Mouse (Mus musculus) embryo, embryonic 9.5 days (tissue): ENCODE results near the gene Slc25a22.

ENCODE experiments used
- DNase-seq: peaks from one replicate; pipeline ENCODE4 v3.0.0-alpha.2; 2017; ENCODE audit errors: extremely low spot score

The Slc25a22 gene

DNA sequence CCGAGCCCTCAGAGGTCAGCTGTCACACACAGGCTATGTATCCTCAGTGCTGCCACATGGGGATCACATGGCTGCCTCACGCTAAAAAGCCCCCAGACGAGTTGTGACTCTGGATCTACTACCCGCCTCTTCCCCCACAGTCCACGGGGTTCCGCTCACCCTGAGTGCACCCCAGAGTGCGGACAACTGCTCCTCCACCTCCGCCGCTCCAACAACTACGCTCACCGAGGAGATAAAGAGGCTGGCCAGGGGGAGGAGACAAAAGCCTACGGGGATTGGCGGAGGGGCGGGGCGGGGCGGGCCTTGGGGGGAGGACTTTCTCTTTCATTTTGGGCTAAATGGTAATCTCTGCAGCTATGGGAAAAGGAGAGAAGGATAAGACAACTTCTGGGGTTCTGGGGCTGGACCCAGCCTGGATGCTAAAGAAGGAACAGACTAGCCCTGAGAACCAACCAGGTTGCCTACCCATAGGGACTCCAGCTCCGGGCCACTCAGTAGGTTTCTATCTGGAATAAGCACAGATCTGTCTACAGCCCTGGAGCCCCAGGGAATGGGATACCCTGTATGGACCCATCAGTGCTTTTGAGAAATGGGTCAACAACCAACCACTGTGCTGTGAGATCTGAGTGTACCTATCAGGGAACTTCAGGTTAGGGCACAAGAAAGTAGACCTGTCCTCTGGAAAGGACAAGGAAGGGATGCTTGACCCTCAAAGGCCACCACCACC, 2.4 kb downstream of the Slc25a22 start:
- DNase-seq = peak; percentile 69

DNA sequence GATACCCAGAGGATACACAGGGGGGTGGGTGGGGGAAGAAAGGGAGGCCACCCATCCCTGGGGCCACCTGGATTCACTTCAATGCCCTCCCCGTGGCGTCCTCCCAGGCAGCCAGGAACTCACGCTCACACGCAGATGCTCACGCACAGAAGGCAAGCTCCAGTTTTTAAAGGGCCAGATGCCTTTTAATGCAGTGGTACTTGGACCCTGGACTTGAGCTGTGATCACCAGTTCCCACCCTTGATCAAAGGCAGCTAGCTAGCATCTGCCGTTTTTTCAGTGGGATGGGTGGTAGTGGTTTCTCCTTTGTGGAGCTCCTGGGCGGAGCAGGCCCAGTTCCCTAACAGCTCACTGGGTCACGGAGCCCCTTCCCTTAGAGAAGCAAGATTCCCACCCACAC, 3.2 kb downstream of the Slc25a22 start:
- no peak for DNase-seq

GRCm38 (mm10) chr7:141433517-141434400, 3.9 kb downstream of the Slc25a22 start:
- no peak for DNase-seq

DNA sequence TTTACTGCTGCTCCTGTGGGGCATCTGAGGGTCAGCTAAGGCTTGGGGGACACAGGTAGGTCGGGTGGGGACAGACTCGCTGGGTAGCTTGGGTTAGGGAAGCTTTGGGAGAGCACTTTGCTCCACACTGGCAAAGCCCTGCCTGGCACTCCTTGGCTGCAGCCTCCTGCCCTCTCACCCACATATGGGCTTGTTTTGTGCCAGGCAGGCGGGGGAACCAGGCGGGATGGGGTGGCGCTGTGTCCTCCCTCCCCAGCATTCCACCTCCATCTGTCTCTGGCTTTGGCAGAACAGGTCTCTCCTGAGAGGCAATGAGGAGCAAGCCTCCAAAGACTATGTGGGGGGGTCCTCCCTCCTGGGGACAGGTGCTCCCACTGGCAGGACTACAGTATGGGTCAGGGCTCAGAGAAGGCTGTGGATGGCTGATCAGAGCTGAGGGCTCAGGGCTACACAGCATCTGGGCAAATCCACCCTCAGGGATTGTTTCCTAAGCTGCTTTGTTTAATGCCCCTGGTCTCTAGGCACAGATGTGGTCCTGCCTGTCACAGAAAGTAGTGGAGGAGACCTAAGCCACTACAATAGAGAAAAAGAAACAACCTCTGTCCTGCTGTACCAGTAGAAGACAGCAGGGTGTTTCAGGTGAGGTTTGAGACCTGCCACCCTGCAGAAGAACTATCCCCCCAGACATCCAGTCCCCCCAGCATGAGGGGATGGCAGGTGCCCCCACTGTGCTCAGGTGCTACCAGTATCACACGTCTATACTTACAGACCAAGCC, 4.8 kb downstream of the Slc25a22 start:
- no peak for DNase-seq

GRCm38 (mm10) chr7:141432186-141432611, 5.5 kb downstream of the Slc25a22 start:
- DNase-seq = no peak

DNA sequence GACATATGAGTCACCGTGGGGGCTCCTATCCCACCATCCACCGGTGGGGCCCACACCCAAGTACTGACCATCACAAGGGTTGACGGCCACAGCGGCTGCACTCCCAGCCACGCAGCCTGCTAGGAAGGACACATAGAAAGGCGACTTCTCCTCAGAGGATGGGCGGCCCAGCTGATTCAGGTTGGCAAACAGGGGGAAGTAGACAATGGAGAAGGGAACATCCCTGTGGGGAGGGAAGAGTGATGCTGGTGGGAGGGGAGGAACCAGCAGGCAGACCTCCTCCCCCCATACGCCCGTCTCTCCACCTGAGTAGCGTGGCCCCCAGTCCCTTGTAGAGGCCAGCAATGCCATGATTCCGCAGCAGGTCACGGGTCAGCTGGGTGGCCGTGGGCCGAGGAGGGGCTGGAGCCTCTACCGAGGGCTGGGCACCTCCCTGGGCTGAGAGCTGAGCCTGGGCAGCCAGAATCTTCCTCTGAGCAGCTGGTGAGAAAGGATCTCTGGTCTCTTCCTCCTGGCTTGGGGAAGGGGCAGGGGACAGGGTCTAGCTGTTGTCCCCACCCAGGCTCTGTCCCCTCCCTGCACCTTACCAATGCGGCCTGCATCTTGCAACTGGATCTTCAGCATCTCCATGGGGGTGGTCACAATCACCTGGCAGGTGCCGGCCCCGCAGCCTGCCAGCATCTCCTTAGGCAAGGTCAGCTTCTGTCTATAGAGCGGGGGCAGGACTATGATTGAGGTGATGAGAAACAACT, 6.1 kb downstream of the Slc25a22 start:
- no peak for DNase-seq

GRCm38 (mm10) chr7:141430585-141431240, 7.0 kb downstream of the Slc25a22 start:
- DNase-seq = no peak

DNA sequence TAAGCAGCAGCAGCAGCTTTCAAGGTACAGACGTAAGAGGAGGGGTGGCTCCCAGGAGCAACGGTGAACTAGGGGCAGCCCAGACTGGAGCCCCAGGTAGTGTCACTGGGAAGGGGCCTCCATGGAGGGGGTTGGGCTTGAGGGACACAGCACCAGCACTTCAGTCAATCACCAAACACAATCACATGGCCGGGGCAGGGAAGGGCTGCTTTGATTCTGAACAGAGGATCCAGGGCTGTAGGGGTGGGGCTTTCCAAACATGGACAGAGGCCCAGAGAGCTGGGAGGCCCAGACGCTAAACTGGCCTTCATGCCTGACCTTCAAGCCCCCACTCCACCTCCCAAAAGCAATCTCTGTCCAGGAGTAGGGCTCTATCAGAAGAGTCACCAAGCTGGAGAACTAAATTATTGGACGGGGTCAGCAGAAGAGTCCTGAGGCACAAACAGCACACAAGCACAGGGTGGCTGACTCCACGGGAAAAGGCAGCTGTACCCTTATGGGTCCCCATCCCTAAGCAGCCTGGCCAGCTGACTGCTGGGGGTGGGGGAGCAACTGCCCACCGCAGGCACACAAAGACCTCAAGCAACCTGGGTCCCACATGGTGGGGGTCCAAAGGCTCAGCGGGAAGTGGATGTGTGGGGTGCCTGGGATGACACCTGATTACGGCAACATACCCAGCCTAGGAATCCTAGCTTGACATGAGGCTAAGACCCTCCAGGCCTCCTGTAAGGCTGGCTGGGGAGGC, 7.7 kb downstream of the Slc25a22 start:
- DNase-seq = no peak

DNA sequence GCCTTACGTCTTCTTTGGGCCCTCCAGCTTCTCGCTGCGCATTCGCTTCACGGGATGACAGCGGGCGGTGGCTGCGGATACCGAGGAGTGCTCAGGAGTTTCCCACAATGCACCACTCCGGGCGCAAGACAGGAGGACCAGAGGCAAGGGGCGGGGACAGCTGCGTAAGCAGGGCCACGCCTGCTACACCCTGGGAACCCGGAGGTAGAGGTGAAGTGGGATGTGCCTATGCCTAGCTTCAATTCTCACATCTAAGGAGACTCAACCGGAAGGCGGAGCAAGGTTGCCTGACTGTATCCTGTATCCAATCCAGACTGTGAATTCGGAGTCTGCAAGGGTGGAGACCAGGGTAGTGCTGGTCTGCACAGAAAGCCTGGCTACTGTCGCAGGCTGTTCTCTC, 8.4 kb downstream of the Slc25a22 start, which contains the start of gene Cend1:
Gene Cend1 (minus strand): TSS at position 182 of the 400 bp plus-strand sequence.
- DNase-seq = peak; percentile 68

GRCm38 (mm10) chr7:141428701-141429100, 9.0 kb downstream of the Slc25a22 start:
- no peak for DNase-seq

GRCm38 (mm10) chr7:141426948-141427730, 10.6 kb downstream of the Slc25a22 start:
- no peak for DNase-seq

DNA sequence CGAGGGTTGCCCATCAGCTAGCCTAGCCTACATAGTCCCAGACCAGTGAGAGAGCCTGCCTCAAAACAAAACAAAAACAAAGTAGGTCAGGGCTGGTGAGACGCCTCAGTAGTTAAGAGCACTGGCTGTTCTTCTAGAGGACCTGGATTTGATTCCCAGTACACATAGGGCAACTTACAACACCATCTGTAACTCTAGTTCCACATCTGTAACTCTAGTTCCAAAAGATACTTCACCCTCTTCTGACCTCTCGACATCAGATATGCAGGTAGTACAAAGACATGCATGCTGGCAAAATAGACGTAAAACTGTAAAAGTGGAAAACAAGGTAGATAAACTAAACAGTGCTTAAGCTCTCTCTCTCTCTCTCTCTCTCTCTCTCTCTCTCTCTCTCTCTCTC, 13.9 kb downstream of the Slc25a22 start:
- no peak for DNase-seq

DNA sequence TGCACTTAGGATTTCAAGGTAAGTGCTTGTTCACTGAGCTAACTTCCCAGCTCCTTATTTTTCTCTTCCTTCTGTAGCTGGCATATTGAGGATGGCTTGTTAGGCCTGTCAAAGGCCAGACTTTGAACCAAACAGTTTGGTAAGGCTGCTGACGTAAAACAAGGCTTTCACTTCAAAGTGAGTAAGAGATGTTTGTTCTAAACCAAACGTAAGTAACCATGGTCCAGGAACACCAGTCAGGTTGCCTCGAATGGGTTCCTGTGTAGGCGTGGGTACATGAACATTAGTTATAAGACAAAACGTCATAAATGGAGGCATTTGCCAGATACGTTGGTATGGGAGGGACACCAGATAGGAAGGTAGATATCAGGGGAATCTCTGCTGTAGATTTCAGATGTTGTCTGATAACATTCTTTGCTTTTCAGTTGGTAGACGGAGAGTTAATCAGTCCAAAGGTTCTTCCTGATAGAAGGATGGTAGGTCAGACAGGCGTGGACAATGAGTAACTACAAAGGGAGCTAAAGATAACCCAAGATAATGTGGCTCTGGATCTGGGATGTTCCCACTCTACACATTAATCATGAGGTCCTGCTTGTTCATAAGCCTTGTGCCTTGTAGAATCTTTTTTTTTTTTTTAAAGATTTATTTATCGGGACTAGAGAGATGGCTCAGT, 17.5 kb downstream of the Slc25a22 start:
- DNase-seq = no peak

DNA sequence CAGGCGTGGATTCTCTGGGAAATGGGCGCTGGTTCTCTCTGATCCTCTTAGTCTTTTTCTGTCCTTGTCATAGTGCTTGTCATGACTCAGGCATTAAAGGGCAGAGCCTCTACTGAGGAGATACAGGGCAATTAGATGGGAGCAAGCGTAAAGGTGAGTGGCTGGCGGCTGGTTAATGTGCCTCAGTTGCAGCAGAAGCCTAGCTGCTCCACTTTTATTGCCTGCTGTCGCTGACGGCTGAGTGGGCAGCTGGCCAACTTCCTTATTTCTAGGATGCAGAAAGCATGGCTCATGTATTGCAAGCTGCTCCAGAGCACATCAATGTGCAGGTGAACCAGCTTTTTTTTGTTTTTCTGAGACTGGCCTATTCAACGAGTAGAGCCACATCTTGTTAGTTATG, 18.7 kb downstream of the Slc25a22 start:
- no peak for DNase-seq

DNA sequence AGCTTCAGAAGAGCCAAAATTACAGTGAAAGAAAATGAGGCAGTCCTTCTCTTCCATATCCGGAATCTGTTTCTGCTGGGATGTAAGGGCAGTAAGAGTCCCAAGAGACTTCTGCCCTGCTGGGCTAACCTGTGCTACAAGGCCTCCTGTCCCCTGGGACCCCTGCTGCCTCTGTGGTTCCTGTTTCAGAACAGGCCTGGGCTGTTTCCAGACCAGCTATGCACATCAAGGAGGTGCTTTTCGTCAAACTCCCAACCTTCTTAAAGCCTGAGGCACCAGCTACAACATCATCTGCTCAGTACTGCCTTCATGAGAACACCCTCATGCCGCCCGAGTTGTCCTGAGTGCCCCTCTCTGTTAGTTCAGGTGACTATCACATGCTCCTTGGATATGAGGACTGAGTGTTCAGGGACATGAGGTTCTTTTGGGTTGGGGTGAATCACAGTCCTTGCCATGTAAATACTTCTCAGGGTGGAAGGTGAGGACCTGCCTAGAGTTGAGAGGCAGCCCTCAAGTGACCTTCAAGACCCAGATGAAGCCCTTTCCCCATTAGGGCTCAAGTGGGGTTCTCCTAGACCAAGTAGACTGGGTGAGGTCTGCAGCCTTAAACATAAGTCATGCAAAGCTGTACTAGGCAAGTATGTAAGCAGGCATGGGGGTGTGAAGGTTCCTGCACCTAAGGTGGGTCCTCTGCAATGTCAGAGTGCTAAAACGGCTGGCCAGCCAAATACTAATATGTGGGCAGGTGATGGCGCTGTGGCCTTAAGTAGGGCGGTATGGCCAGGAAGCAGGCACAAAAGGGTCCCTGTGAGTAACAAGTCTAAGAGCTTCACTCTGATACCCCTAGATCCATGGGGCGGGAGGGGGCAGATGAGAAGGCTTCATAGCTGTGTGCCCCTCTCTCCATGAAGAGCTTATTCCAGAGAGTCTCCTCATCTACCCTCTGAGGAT, 19.7 kb downstream of the Slc25a22 start:
- DNase-seq = no peak

- no peak for DNase-seq
Observed at GRCm38 (mm10) chr7:141416144-141416841, 21.4 kb downstream of the Slc25a22 start.
